Mouse (Mus musculus) ES-Bruce4 (cell line): ENCODE results near the gene March1. TPM values are rescaled to one million over a fixed set of nuclear protein-coding genes. Genes with fewer than 3 reads are reported as not detected.

Experiments used
- H3K27ac ChIP-seq: 2 replicates; pipeline ENCODE4 v1.5.1; 2012; ENCODE audit warnings: low read length, inconsistent platforms; ENCODE audit not compliant: insufficient read depth
- H3K27me3 ChIP-seq: 2 replicates; pipeline ENCODE4 v1.6.1; 2012; ENCODE audit warnings: mild to moderate bottlenecking, low read length, inconsistent platforms; ENCODE audit not compliant: control insufficient read depth, poor library complexity, insufficient read depth, severe bottlenecking
- H3K36me3 ChIP-seq: 2 replicates; pipeline ENCODE4 v1.6.1; 2012; ENCODE audit warnings: inconsistent platforms, mild to moderate bottlenecking, low read length, moderate library complexity; ENCODE audit not compliant: control insufficient read depth, poor library complexity, insufficient read depth, severe bottlenecking
- H3K4me1 ChIP-seq: one replicate; pipeline ENCODE4 v1.8.1; 2011; ENCODE audit warnings: low read length; ENCODE audit not compliant: control insufficient read depth, insufficient read depth
- H3K4me3 ChIP-seq: 2 replicates; pipeline ENCODE4 v1.5.1; 2011; ENCODE audit warnings: low read depth, mild to moderate bottlenecking, low read length
- H3K9ac ChIP-seq: 2 replicates; pipeline ENCODE4 v1.6.1; 2012; ENCODE audit warnings: low read depth, mild to moderate bottlenecking, inconsistent platforms; ENCODE audit not compliant: poor library complexity, severe bottlenecking
- H3K9me3 ChIP-seq: replicated peaks from 2 replicates; pipeline ENCODE4 v1.6.1; 2012; ENCODE audit warnings: mild to moderate bottlenecking, low read length, inconsistent platforms; ENCODE audit not compliant: control insufficient read depth, poor library complexity, insufficient read depth, severe bottlenecking
- CTCF ChIP-seq: IDR thresholded peaks from one replicate; pipeline ENCODE4 v1.8.1; 2011; ENCODE audit warnings: low read depth, low read length
- EP300 ChIP-seq: IDR thresholded peaks from 2 replicates; pipeline ENCODE4 v1.6.1; 2011; ENCODE audit warnings: low read depth, low read length; ENCODE audit not compliant: insufficient read depth
- POLR2A ChIP-seq: IDR thresholded peaks from one replicate; pipeline ENCODE4 v1.8.1; 2011; ENCODE audit warnings: low read length; ENCODE audit not compliant: insufficient read depth
- polyA plus RNA-seq: library from polyadenylated mRNA; stranded (reverse); fragments of >200 nt; gene quantifications from 2 replicates; pipeline ENCODE4 v1.2.4, GENCODE M21; 2011; ENCODE audit warnings: low read depth; ENCODE audit not compliant: missing spikeins, insufficient read depth, insufficient read length

The March1 gene
- polyA plus RNA-seq, 1 experiment = not detected

- Histone ChIP-seq H3K9ac (no peak overlapping the region), H3K4me1 (no peaks in the 10 kb centered on the region), H3K27me3 (no peaks in the 10 kb centered on the region), H3K4me3 (no peak overlapping the region), H3K27ac (no peak overlapping the region), H3K36me3 (no peaks in the 10 kb centered on the region), H3K9me3 (no peaks in the 10 kb centered on the region)
- TF ChIP-seq CTCF (no peak), EP300 (no peak), POLR2A (no peak)
These were observed 833.0 kb downstream of the March1 start for GRCm38 (mm10) chr8:66450691-66451090.

- Histone ChIP-seq H3K36me3 (no peaks in the 10 kb centered on the region), H3K4me3 (no peak overlapping the region), H3K9me3 (no peaks in the 10 kb centered on the region), H3K27me3 (no peaks in the 10 kb centered on the region), H3K27ac (no peak overlapping the region), H3K9ac (no peak overlapping the region), H3K4me1 (no peaks in the 10 kb centered on the region)
- TF ChIP-seq POLR2A (no peak), EP300 (no peak), CTCF (no peak)
These were observed 839.4 kb downstream of the March1 start for GRCm38 (mm10) chr8:66457057-66457456.

- TF ChIP-seq CTCF (no peak), EP300 (no peak), POLR2A (no peak)
- H3K9me3 ChIP-seq = no peaks in the 10 kb centered on the region
- H3K27me3 ChIP-seq = no peaks in the 10 kb centered on the region
- H3K27ac ChIP-seq = no peak overlapping the region
- no peak overlapping the region for H3K9ac ChIP-seq
- no peaks in the 10 kb centered on the region; the same call in 1 of the 2 replicates for H3K36me3 ChIP-seq
- H3K4me3 ChIP-seq = no peak overlapping the region
- H3K4me1 ChIP-seq = no peaks in the 10 kb centered on the region
These were observed 852.1 kb downstream of the March1 start for GRCm38 (mm10) chr8:66469821-66470220.

GRCm38 (mm10) chr8:66476880-66477279 is 859.2 kb downstream of the March1 start:
- Histone ChIP-seq H3K36me3 (peaks cover 65% of the 10 kb centered on the region), H3K4me3 (no peak overlapping the region), H3K9me3 (no peaks in the 10 kb centered on the region), H3K9ac (no peak overlapping the region), H3K27ac (no peak overlapping the region), H3K27me3 (no peaks in the 10 kb centered on the region), H3K4me1 (no peaks in the 10 kb centered on the region)
- TF ChIP-seq EP300 = no peak
- TF ChIP-seq POLR2A = no peak
- TF ChIP-seq CTCF = no peak

GRCm38 (mm10) chr8:66486084-66486763 is 868.5 kb downstream of the March1 start, which contains the start of gene Tma16:
TSS of gene Tma16 (minus strand) at chr8:66486530.
- TF ChIP-seq CTCF (no peak), POLR2A (no peak), EP300 (0 out of 2 replicates have a peak, but pooled peaks have one; percentile 39)
- Histone ChIP-seq H3K27ac (no peak within 1 kb of the TSS), H3K4me3 (peak within 1 kb of the TSS; percentile 99), H3K9ac (peak within 1 kb of the TSS; percentile 91), H3K36me3 (peaks cover 32% of the 10 kb centered on the region), H3K27me3 (no peaks in the 10 kb centered on the region), H3K9me3 (no peaks in the 10 kb centered on the region), H3K4me1 (no peaks in the 10 kb centered on the region)

- Histone ChIP-seq H3K4me1 (no peaks in the 10 kb centered on the region), H3K4me3 (no peak overlapping the region), H3K9me3 (no peaks in the 10 kb centered on the region), H3K27ac (peak overlapping the region; percentile 54; the same call in 1 of the 2 replicates), H3K27me3 (no peaks in the 10 kb centered on the region), H3K36me3 (peaks cover 9% of the 10 kb centered on the region), H3K9ac (no peak overlapping the region)
- TF ChIP-seq POLR2A (no peak), EP300 (no peak), CTCF (no peak)
These were observed 870.9 kb downstream of the March1 start for GRCm38 (mm10) chr8:66488556-66488955.
